Mouse (Mus musculus) heart, postnatal 0 days (tissue): ENCODE measurements at regions not wholly inside any gene's neighbourhood (a gene's known extent, or its start where the extent isn't known, plus 50 kb on each side); places are given as distances from the start of the nearest gene placed in this dataset.

Experiments
- CTCF ChIP-seq: IDR thresholded peaks from 2 replicates; pipeline ENCODE4 v1.5.1; 2016; ENCODE audit warnings: antibody characterized with exemption, control low read depth, low read depth
- EP300 ChIP-seq: IDR thresholded peaks from 2 replicates; pipeline ENCODE4 v1.6.1; 2016; ENCODE audit warnings: antibody characterized with exemption, low read depth

DNA sequence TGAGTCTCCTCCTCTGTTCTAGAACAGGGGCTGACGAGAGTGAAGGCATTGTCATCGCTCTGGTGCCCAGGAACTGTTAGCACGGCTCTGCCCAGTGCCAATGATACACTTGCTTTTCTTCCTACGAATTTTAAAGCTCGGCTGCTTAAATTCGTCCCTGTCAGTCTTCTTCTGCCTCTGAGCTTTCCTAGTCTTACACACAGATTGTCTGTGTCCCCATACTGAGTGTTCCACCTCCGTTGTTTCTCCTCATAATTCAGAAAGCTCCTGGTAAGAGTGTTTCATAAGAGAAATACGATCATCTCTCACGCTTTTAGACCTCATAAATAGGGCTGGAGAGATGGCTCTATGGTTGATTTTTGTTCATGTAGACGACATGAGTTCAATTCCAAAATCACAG is 282.9 kb upstream of the Rnf219 start:
- TF ChIP-seq CTCF (no peak), EP300 (no peak)
